Mouse (Mus musculus): ENCODE measurements around the gene Dcps. TPM values are rescaled to one million over a fixed set of nuclear protein-coding genes. Genes with fewer than 3 reads are reported as not detected.
A peak's percentile ranks its signal among the peaks of the same experiment; 100 is the strongest.

Dcps gene
- polyA plus RNA-seq, 1 experiment from 2014 or later, result 90.9 TPM

DNA sequence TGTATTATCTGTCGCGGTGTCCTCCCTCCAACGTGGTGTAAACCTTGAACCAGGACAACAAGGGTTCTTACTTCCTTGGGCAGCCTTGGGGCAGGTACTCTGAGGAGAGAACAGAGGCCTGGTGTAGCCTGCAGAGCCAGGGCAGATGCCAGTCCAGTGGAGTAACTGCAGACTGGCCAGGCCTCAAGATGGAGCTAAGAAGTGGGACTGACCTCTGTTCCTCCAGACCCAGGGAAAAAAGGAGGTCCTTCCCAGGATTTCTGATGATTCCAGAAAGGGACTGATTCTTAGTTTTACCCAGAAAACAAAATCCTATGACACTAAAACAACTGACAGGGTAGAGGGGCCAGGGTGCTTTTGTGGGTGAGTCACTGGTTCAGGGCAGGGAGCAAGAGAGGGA lies 61.6 kb downstream of the Dcps start:
- peaks cover 57% of the 10 kb centered on the region for H3K4me1 ChIP-seq (replicated peaks; ENCODE audit: control insufficient read depth, insufficient read depth, low read length)

DNA sequence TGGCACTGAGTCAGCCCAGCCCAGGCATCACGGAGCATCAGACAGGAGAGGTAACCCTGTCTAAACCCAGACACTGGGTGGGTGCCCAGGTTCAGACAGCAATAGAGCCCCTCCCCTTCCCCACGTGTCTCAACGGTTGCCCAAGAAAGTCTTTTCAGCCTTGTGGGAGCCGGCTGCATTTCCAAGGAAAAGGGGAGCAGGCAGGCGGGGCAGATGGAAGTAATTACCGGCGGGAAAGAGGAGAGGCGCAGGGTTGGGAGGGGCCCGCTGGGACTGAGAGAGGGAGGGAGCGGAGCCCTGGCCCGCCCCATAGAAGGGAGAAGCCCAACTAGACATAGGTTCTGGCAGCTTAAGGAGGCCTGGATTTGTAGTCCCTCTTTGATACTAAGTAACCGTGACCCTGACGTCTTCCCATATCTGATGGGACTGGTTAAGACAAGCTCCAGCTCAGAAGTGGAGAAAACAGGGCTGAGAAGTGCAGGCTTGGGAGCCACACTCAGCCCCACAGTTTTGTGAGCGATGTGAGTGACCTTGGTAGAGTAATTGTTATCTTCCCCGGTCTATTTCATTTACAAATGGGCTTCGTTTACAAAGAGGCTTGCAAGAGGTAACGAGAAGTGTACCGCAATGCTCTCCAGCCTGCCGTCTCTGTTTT lies 63.8 kb downstream of the Dcps start:
- Histone ChIP-seq H3K4me1 (replicated peaks; ENCODE audit: control insufficient read depth, insufficient read depth, low read length) (peaks cover 76% of the 10 kb centered on the region), H3K4me3 (ENCODE audit: low read depth, low read length) (no peak overlapping the region), H3K27ac (ENCODE audit: low read depth, low read length) (no peak overlapping the region), H3K9me3 (ENCODE audit: control insufficient read depth, low read length) (no peaks in the 10 kb centered on the region), H3K4me2 (peak overlapping the region; percentile 45), H3K36me3 (ENCODE audit: control insufficient read depth, insufficient read depth, low read length) (no peaks in the 10 kb centered on the region; the same call in 1 of the 2 replicates), H3K9ac (ENCODE audit: low read depth, low read length) (peak overlapping the region; percentile 20; the same call in 1 of the 2 replicates), H3K27me3 (replicated peaks; ENCODE audit: control insufficient read depth, insufficient read depth, low read length) (no peaks in the 10 kb centered on the region)
- DNase-seq (ENCODE audit: low spot score) (no peak), ATAC-seq (replicated peaks; ENCODE audit: low FRiP score) (no peak)
- 47% methylated on average over 19 of the region's 19 CpGs for WGBS

More for the DNA sequence above, 61.6 kb downstream of the Dcps start:
- H3K4me3 ChIP-seq (ENCODE audit: low read depth, low read length), result peak overlapping the region; percentile 83; the same call in 1 of the 2 replicates
- DNase-seq (ENCODE audit: low spot score) (no peak), ATAC-seq (replicated peaks; ENCODE audit: low FRiP score) (no peak)
- 84% methylated on average over 3 of the region's 3 CpGs for WGBS
- H3K27ac ChIP-seq (ENCODE audit: low read depth, low read length), result no peak overlapping the region
- H3K36me3 ChIP-seq (ENCODE audit: control insufficient read depth, insufficient read depth, low read length), result no peaks in the 10 kb centered on the region
- no peaks in the 10 kb centered on the region for H3K9me3 ChIP-seq (ENCODE audit: control insufficient read depth, low read length)
- H3K9ac ChIP-seq (ENCODE audit: low read depth, low read length), result 0 out of 2 replicates have a peak overlapping the region, but pooled peaks have one; percentile 17
- peak overlapping the region; percentile 50 for H3K4me2 ChIP-seq
- H3K27me3 ChIP-seq (replicated peaks; ENCODE audit: control insufficient read depth, insufficient read depth, low read length), result no peaks in the 10 kb centered on the region

GRCm38 (mm10) chr9:35111446-35111845 lies 64.4 kb downstream of the Dcps start:
- Histone ChIP-seq H3K4me1 (replicated peaks; ENCODE audit: control insufficient read depth, insufficient read depth, low read length) (peaks cover 78% of the 10 kb centered on the region), H3K36me3 (ENCODE audit: control insufficient read depth, insufficient read depth, low read length) (no peaks in the 10 kb centered on the region; the same call in 1 of the 2 replicates), H3K9ac (ENCODE audit: low read depth, low read length) (peak overlapping the region; percentile 20; the same call in 1 of the 2 replicates), H3K4me3 (ENCODE audit: low read depth, low read length) (no peak overlapping the region), H3K9me3 (ENCODE audit: control insufficient read depth, low read length) (no peaks in the 10 kb centered on the region), H3K27ac (ENCODE audit: low read depth, low read length) (peak overlapping the region; percentile 48), H3K4me2 (peak overlapping the region; percentile 45), H3K27me3 (replicated peaks; ENCODE audit: control insufficient read depth, insufficient read depth, low read length) (no peaks in the 10 kb centered on the region)
- no peak for DNase-seq (ENCODE audit: low spot score)
- ATAC-seq (replicated peaks; ENCODE audit: low FRiP score), result no peak
- WGBS, result 82% methylated on average over 7 of the region's 7 CpGs

DNA sequence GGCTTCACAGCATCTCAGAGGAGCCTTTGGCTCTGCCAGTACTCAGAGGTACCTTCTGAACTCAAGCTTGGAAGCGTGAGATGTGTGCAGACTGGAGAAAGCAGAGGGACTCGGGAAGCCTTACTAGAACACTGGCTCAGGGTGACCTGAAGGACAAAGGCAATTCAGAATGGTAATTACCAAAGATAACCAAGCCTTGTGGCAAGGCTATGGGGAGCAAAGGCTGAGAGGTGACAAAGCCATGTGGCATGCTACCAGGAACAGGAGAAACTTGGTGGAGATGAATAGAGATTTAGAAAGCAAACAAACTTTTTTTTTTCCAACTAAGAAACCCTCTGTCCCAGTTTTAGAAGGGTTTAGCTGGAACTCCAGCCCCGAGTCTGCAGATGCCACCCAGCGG lies 65.3 kb downstream of the Dcps start:
- Histone ChIP-seq H3K9ac (ENCODE audit: low read depth, low read length) (no peak overlapping the region), H3K4me2 (no peak overlapping the region; the same call in 1 of the 2 replicates), H3K4me3 (ENCODE audit: low read depth, low read length) (no peak overlapping the region), H3K27ac (ENCODE audit: low read depth, low read length) (0 out of 2 replicates have a peak overlapping the region, but pooled peaks have one; percentile 0), H3K36me3 (ENCODE audit: control insufficient read depth, insufficient read depth, low read length) (no peaks in the 10 kb centered on the region; the same call in 1 of the 2 replicates), H3K4me1 (replicated peaks; ENCODE audit: control insufficient read depth, insufficient read depth, low read length) (peaks cover 82% of the 10 kb centered on the region), H3K9me3 (ENCODE audit: control insufficient read depth, low read length) (no peaks in the 10 kb centered on the region), H3K27me3 (replicated peaks; ENCODE audit: control insufficient read depth, insufficient read depth, low read length) (no peaks in the 10 kb centered on the region)
- DNase-seq (ENCODE audit: low spot score), result no peak
- ATAC-seq (replicated peaks; ENCODE audit: low FRiP score), result no peak
- 74% methylated on average over 4 of the region's 4 CpGs for WGBS

- no peaks in the 10 kb centered on the region; the same call in 1 of the 2 replicates for H3K36me3 ChIP-seq (ENCODE audit: control insufficient read depth, insufficient read depth, low read length)
- DNase-seq (ENCODE audit: low spot score), result no peak
- no peaks in the 10 kb centered on the region for H3K27me3 ChIP-seq (replicated peaks; ENCODE audit: control insufficient read depth, insufficient read depth, low read length)
- H3K9ac ChIP-seq (ENCODE audit: low read depth, low read length), result no peak overlapping the region
- 71% methylated on average over 5 of the region's 5 CpGs for WGBS
- H3K4me3 ChIP-seq (ENCODE audit: low read depth, low read length), result no peak overlapping the region
- peaks cover 82% of the 10 kb centered on the region for H3K4me1 ChIP-seq (replicated peaks; ENCODE audit: control insufficient read depth, insufficient read depth, low read length)
- peak; percentile 19; the same call in 1 of the 2 replicates for ATAC-seq (replicated peaks; ENCODE audit: low FRiP score)
- H3K9me3 ChIP-seq (ENCODE audit: control insufficient read depth, low read length), result no peaks in the 10 kb centered on the region
- H3K27ac ChIP-seq (ENCODE audit: low read depth, low read length), result 0 out of 2 replicates have a peak overlapping the region, but pooled peaks have one; percentile 0
- H3K4me2 ChIP-seq, result peak overlapping the region; percentile 39
Measured at GRCm38 (mm10) chr9:35110051-35110450, 65.8 kb downstream of the Dcps start.

- Histone ChIP-seq H3K4me3 (ENCODE audit: low read depth, low read length) (no peak overlapping the region), H3K27ac (ENCODE audit: low read depth, low read length) (peak overlapping the region; percentile 0; the same call in 1 of the 2 replicates), H3K27me3 (replicated peaks; ENCODE audit: control insufficient read depth, insufficient read depth, low read length) (no peaks in the 10 kb centered on the region), H3K9ac (ENCODE audit: low read depth, low read length) (peak overlapping the region; percentile 25; the same call in 1 of the 2 replicates), H3K9me3 (ENCODE audit: control insufficient read depth, low read length) (no peaks in the 10 kb centered on the region), H3K4me1 (replicated peaks; ENCODE audit: control insufficient read depth, insufficient read depth, low read length) (peaks cover 77% of the 10 kb centered on the region), H3K4me2 (peak overlapping the region; percentile 22; the same call in 1 of the 2 replicates), H3K36me3 (ENCODE audit: control insufficient read depth, insufficient read depth, low read length) (no peaks in the 10 kb centered on the region; the same call in 1 of the 2 replicates)
- ATAC-seq (replicated peaks; ENCODE audit: low FRiP score) (no peak), DNase-seq (ENCODE audit: low spot score) (no peak)
- WGBS, result 68% methylated on average over 5 of the region's 5 CpGs
Measured at GRCm38 (mm10) chr9:35108916-35109315, 66.9 kb downstream of the Dcps start.

DNA sequence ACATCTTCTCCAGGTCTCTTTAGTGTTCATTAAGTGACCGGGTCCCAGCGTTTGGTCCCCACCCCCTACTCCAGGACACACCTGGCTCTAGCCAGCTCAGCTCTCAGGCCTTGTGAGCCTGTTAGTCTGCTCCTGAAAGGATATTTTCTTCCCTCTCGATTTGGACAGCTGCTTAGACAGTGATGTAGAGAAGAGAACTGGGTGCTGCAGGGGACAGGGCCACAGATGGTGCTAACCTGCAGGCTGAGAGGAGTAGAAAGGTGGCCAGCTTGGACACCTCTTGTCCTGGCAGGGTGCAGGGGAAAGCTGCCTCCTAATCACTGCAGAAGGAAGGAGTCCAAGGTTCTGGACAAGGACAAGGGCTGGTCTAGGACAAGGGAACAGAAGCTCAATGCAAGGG lies 67.8 kb downstream of the Dcps start:
- H3K4me2 ChIP-seq, result no peak overlapping the region
- no peaks in the 10 kb centered on the region for H3K9me3 ChIP-seq (ENCODE audit: control insufficient read depth, low read length)
- no peak overlapping the region for H3K4me3 ChIP-seq (ENCODE audit: low read depth, low read length)
- H3K27ac ChIP-seq (ENCODE audit: low read depth, low read length), result no peak overlapping the region
- H3K27me3 ChIP-seq (replicated peaks; ENCODE audit: control insufficient read depth, insufficient read depth, low read length), result no peaks in the 10 kb centered on the region
- no peak for DNase-seq (ENCODE audit: low spot score)
- no peaks in the 10 kb centered on the region; the same call in 1 of the 2 replicates for H3K36me3 ChIP-seq (ENCODE audit: control insufficient read depth, insufficient read depth, low read length)
- H3K9ac ChIP-seq (ENCODE audit: low read depth, low read length), result no peak overlapping the region
- WGBS, result 74% methylated on average over 3 of the region's 3 CpGs
- peaks cover 73% of the 10 kb centered on the region for H3K4me1 ChIP-seq (replicated peaks; ENCODE audit: control insufficient read depth, insufficient read depth, low read length)
- ATAC-seq (replicated peaks; ENCODE audit: low FRiP score), result no peak

GRCm38 (mm10) chr9:35107396-35107795 lies 68.5 kb downstream of the Dcps start:
- Histone ChIP-seq H3K9ac (ENCODE audit: low read depth, low read length) (no peak overlapping the region), H3K4me3 (ENCODE audit: low read depth, low read length) (no peak overlapping the region), H3K9me3 (ENCODE audit: control insufficient read depth, low read length) (no peaks in the 10 kb centered on the region), H3K36me3 (ENCODE audit: control insufficient read depth, insufficient read depth, low read length) (no peaks in the 10 kb centered on the region; the same call in 1 of the 2 replicates), H3K27ac (ENCODE audit: low read depth, low read length) (no peak overlapping the region), H3K4me2 (no peak overlapping the region), H3K27me3 (replicated peaks; ENCODE audit: control insufficient read depth, insufficient read depth, low read length) (no peaks in the 10 kb centered on the region), H3K4me1 (replicated peaks; ENCODE audit: control insufficient read depth, insufficient read depth, low read length) (peaks cover 71% of the 10 kb centered on the region)
- DNase-seq (ENCODE audit: low spot score) (no peak), ATAC-seq (replicated peaks; ENCODE audit: low FRiP score) (no peak)
- 82% methylated on average over 5 of the region's 5 CpGs for WGBS
